Mouse (Mus musculus) lung, adult 2 months (tissue): ENCODE results near the gene Frat1.

Experiments
- CTCF ChIP-seq: fragments of 200-500 bp; IDR thresholded peaks from 2 replicates; pipeline ENCODE4 v1.5.1; 2011; ENCODE audit warnings: mild to moderate bottlenecking, low read length, control low read depth; ENCODE audit not compliant: insufficient read depth
- POLR2A ChIP-seq: fragments of 200-500 bp; IDR thresholded peaks from 2 replicates; pipeline ENCODE4 v1.6.1; 2011; ENCODE audit warnings: low read depth, mild to moderate bottlenecking, control low read depth, low read length, borderline replicate concordance; ENCODE audit errors: extremely low read depth

DNA sequence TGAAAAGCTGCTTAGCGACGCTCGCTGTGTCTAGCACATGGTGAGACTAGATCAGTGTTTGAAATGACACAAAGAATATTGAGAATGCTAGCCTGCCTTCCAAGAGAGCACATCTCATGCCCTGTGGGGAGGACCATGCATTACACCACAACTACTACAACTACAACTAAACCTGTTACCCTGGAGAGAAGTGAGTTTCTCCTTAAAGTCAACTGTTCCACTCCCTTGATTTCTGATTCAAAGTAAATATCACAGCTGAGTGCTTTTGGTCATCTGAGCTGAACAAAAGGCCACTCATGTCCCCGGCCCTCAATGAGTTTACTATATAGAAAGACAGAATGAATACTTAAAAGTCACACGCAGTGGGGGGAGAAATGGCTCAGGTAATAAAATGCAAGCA, 19.7 kb upstream of the Frat1 start:
- no peak for TF ChIP-seq CTCF
- no peak for TF ChIP-seq POLR2A
